Mouse (Mus musculus): ENCODE results near the gene Itga11. TPM values are rescaled to one million over a fixed set of nuclear protein-coding genes. Genes with fewer than 3 reads are reported as not detected.
A peak's percentile ranks its signal among the peaks of the same experiment; 100 is the strongest.
"Not testable (repeated sequence)": the region's sequence is repeated elsewhere in the genome, so short reads cannot be mapped to it uniquely, and the experiment has no call there.

The Itga11 gene
- polyA plus RNA-seq, 1 experiment from 2014 or later, result 0.36 TPM

DNA sequence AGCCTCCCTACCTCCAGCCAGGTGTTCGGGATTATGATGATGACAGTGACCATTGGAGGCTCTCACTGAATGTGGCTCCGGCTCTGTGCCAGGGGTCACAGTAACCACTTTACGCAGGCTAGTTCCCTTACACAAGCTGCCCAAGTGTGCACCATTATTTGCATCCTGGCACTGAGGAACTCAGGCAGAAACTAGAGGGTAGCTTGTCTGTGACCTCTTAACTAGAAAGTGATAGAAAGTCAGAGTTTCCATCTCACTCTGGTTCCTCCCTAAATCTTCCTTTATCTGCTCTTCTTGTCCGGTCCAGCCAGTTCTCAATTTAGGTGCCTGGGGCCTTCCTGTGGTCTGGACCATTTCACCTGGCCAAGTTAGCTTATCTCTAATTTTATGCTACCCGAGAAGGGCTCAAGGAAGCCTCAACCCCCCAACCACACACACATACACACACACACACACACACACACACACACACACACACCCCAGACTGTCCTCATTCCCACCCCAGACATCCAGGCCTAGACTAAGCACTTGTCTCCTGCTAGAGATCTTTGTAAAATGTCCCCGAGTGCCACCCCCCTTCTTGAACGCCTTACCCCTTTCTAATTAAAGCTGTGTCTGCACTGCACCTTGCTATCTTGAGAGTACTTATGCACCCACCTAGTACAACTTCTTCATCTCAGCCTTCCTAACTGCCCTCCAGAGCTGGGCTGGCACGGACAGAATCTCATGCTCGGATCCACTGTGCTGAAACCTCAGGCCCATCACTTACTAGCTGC is 138.9 kb downstream of the Itga11 start:
- no peak for DNase-seq (ENCODE audit: low spot score)
- WGBS, result 56% methylated on average over 9 of the region's 9 CpGs
- no peaks in the 10 kb centered on the region for H3K36me3 ChIP-seq
- H3K9me3 ChIP-seq, result no peaks in the 10 kb centered on the region
- H3K27me3 ChIP-seq (ENCODE audit: insufficient read depth, poor library complexity, severe bottlenecking), result no peaks in the 10 kb centered on the region
- no peak overlapping the region for H3K27ac ChIP-seq
- peaks cover 45% of the 10 kb centered on the region for H3K4me1 ChIP-seq
- H3K4me3 ChIP-seq, result no peak overlapping the region

DNA sequence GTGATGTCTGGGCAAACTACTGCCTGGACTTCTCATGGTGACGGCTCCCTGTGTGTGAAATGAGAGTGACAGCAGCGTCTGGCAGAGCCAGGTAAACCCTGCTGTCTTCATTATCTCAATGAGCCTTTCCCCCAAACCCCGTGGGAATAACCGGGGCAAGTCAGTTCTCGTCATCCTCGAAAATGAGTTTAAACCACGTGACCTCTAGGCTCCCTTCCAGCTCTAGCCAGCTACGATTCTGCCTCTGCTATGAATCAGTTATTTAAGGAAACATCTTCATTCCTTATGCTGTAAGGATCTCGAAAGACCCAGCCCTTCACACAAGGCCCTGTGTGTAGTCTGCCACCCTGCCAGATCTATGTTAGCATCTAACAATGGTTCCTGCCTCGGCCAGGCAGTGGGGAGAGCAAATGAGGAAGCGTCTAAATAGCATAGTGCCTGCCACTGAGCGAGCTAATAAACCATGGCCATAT is 139.5 kb downstream of the Itga11 start:
- Histone ChIP-seq H3K27me3 (ENCODE audit: insufficient read depth, poor library complexity, severe bottlenecking) (no peaks in the 10 kb centered on the region), H3K4me3 (no peak overlapping the region), H3K36me3 (no peaks in the 10 kb centered on the region), H3K9me3 (no peaks in the 10 kb centered on the region), H3K27ac (no peak overlapping the region), H3K4me1 (peaks cover 43% of the 10 kb centered on the region)
- 56% methylated on average over 12 of the region's 12 CpGs for WGBS
- DNase-seq (ENCODE audit: low spot score), result no peak

DNA sequence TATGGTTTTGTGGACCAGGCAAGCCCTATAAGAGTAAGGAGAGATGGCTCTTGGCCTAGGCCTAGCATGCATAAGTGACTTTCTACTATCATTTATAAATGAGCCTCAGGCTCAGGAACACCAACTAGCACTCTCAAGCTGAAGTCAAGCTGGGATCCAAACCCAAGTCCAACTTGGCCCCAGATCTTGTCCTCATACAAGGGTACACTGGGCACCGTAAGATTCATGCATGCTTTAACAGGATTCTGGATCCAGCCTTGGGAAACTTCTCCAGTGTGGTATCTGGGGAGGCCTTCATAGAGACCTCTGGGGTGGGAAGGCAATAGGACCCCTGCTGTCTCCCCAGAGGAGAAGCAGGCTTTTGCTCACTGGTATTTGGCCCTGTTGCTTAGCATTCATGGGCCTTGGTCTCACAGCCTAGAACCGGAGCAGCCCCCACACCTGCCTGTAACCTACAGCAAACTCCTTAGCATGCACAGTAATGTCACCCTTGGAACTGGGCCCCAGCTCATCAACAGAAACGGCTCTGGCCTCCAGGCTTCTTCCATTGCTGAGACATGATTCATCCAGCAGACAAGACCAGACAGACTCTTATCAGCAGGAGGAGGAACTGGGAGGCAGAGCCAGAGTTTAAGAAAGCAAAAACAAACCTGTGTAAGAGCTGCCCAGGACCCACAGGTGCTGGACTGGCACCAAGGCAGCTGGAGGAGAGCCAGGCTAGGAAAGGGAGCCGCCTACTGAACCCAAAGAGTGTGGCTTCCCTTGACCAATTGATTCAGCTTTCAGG is 140.4 kb downstream of the Itga11 start:
- Histone ChIP-seq H3K9me3 (no peaks in the 10 kb centered on the region), H3K27me3 (ENCODE audit: insufficient read depth, poor library complexity, severe bottlenecking) (no peaks in the 10 kb centered on the region), H3K27ac (peak overlapping the region; percentile 4), H3K36me3 (no peaks in the 10 kb centered on the region), H3K4me3 (no peak overlapping the region), H3K4me1 (peaks cover 37% of the 10 kb centered on the region)
- 63% methylated on average over 4 of the region's 4 CpGs for WGBS
- DNase-seq (ENCODE audit: low spot score), result no peak

DNA sequence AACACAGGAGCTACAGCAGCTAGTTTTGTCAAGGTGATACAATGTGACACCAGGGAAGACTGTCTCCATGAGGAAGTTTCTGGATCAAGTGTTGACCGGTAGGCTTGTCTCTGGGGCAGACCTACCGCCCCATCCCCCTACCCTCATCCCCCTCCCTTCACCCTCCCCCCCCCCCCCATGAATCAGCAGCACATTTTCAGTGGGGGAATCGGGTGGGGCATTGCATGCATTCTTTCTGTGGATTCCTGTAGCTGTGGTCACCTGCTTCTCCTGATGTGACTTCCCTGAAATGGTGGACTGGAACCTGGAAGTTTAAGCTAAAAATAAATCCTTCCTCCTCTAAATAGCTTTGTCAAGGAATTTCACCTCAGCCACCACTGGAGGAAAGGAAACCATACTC is 141.9 kb downstream of the Itga11 start:
- DNase-seq (ENCODE audit: low spot score), result no peak
- H3K9me3 ChIP-seq, result no peaks in the 10 kb centered on the region
- no peaks in the 10 kb centered on the region for H3K27me3 ChIP-seq (ENCODE audit: insufficient read depth, poor library complexity, severe bottlenecking)
- H3K4me1 ChIP-seq, result peaks cover 36% of the 10 kb centered on the region
- no peak overlapping the region for H3K27ac ChIP-seq
- 67% methylated on average over 3 of the region's 3 CpGs for WGBS
- no peak overlapping the region for H3K4me3 ChIP-seq
- H3K36me3 ChIP-seq, result no peaks in the 10 kb centered on the region

DNA sequence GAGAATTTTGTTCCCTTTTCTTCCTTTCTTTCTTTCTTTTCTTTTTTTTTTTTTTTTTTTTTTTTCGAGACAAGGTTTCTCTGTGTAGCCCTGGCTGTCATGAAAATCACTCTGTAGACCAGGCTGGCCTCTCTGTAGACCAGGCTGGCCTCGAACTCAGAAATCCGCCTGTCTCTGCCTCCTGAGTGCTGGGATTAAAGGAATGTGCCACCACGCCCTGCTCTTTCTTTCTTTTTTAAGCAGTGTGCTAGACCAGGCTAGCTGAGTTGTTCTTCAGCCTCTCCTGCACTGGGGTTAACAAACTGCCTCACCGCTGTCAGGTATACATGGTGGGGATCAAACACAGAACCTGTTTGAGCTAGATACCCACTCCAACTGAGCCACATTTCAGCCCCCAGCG is 142.3 kb downstream of the Itga11 start:
- H3K4me1 ChIP-seq, result peaks cover 34% of the 10 kb centered on the region
- not testable (repeated sequence) for H3K36me3 ChIP-seq; DNase-seq (ENCODE audit: low spot score); H3K9me3 ChIP-seq; H3K27ac ChIP-seq; H3K27me3 ChIP-seq (ENCODE audit: insufficient read depth, poor library complexity, severe bottlenecking); H3K4me3 ChIP-seq
- WGBS, result 84% methylated on average over 6 of the region's 6 CpGs

DNA sequence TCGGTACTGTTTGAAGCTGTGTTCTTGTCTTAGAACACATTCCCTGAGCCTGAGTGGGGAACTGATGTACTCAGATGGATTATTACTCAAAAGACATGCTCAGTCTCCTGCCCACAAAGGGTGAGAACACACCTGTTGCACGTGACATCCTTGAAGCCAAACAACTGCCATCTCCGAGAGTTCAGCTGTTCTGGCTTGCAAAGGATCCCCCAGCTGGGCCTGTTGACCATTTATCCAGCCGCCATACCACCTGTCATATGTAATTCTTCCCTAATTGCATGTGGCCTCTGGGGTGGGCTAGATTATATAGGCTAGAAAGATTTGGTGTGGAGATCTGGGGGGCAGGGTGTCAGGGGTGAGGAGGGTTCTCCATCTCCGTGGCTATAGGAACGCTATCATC is 143.2 kb downstream of the Itga11 start:
- Histone ChIP-seq H3K27me3 (ENCODE audit: insufficient read depth, poor library complexity, severe bottlenecking) (no peaks in the 10 kb centered on the region), H3K4me1 (peaks cover 37% of the 10 kb centered on the region), H3K4me3 (no peak overlapping the region), H3K27ac (no peak overlapping the region), H3K36me3 (no peaks in the 10 kb centered on the region), H3K9me3 (no peaks in the 10 kb centered on the region)
- 86% methylated on average over 6 of the region's 6 CpGs for WGBS
- DNase-seq (ENCODE audit: low spot score), result no peak

DNA sequence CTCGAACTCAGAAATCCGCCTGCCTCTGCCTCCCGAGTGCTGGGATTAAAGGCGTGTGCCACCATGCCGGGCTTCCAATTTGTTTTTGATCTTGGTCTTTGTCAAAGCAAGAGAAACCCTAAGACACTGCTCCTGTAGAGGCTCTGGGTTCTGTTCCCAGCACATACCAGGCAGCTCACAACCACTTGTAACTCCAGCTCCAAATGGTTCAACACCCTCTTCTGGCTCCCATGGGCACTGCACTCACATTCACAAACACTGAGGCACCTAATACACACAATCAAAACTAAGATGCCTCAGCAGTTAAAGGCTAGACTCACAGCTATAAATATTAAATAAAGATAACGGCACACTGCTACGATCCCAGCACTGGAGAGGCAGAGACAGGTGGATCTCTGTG is 144.2 kb downstream of the Itga11 start:
- Histone ChIP-seq H3K27ac (no peak overlapping the region), H3K36me3 (no peaks in the 10 kb centered on the region), H3K4me3 (no peak overlapping the region), H3K27me3 (ENCODE audit: insufficient read depth, poor library complexity, severe bottlenecking) (no peaks in the 10 kb centered on the region), H3K4me1 (peaks cover 39% of the 10 kb centered on the region), H3K9me3 (no peaks in the 10 kb centered on the region)
- 91% methylated on average over 7 of the region's 7 CpGs for WGBS
- no peak for DNase-seq (ENCODE audit: low spot score)

DNA sequence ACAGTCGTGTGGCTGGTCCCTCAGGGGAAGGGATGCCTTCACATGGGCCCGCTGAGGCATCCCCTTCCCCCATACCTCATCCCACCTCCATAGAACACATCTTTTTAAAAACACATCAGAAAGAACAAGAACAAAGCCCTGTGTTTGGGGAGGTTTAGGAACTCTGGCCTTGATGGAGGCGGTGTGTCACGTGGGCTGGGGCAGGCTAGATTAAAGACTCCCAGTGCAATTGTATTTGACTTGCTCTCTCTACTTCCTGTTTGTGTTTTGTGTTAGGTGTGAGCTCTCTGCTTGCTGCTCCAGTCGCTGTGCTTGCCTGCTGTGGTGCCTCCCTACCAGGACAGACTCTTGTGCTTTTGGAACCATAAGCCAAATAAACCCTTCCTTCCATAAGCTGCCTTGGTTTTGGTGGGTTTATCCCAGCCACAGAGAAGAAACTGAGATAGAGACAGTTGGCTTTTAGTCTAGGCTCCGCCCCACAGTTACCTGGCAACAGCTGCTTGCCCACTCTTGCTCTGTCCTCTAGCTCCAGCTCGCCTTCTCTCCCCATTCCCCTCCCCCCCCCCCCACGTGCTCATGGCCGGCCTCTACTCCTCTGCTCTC is 148.3 kb downstream of the Itga11 start:
- Histone ChIP-seq H3K9me3 (no peaks in the 10 kb centered on the region), H3K27ac (peak overlapping the region; percentile 83), H3K36me3 (no peaks in the 10 kb centered on the region), H3K4me1 (peaks cover 41% of the 10 kb centered on the region), H3K4me3 (peak overlapping the region; percentile 29), H3K27me3 (ENCODE audit: insufficient read depth, poor library complexity, severe bottlenecking) (no peaks in the 10 kb centered on the region)
- peak; percentile 84 for DNase-seq (ENCODE audit: low spot score)
- WGBS, result 6% methylated on average over 9 of the region's 9 CpGs

DNA sequence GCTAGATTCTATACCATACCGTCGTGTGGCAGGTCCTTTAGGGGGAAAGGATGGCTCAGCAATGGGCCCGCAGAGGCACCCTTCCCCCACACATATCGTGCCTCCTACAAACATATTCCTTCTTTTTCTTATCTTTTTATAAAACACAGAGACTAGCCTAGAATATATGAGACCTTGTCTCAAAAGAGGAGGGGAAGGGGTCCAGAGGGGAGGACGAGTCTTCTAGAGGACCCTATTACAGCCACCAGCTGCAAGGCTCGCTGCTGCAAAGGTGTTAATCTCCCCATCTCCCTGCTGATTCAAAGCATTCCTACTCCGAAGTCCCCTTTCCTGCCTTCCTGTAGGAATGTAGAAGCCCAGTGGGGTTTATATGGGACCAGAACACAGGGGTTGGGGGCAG is 148.8 kb downstream of the Itga11 start:
- no peak for DNase-seq (ENCODE audit: low spot score)
- H3K9me3 ChIP-seq, result no peaks in the 10 kb centered on the region
- peaks cover 41% of the 10 kb centered on the region for H3K4me1 ChIP-seq
- H3K27me3 ChIP-seq (ENCODE audit: insufficient read depth, poor library complexity, severe bottlenecking), result no peaks in the 10 kb centered on the region
- peak overlapping the region; percentile 83 for H3K27ac ChIP-seq
- peak overlapping the region; percentile 29 for H3K4me3 ChIP-seq
- H3K36me3 ChIP-seq, result no peaks in the 10 kb centered on the region
- WGBS, result 6% methylated on average over 7 of the region's 7 CpGs

DNA sequence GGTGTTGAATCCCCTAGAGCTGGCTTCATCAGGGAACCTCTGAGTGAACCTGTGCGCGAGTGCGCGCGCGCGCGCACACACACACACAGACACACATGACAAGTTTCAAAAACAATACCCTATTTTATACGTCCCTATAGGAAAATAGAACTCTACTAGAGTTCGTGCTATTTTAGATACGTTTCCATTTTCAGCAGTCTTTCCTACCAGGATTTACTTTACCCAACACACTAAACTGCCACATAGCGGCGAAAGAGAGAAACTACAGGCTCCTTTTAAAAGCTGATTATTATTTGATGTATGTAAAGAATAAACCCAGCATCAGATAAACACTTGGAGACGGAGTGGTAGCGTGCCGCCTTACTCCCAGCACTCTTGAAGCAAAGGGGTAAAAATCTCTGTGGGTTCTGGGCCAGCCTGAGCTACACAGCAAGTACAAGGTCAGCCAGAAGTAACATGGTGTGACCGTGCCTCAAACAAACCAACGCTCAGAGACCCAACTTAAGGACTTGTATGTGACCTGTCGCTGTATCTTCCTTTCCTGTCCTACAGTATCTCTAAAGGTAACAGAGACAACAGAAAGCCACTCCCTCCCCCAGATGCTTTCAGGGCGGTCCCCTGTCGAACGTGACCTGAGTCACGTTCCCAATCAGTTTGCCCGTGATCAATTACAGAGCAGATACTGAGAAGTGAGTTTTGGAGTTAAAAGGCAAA is 150.5 kb downstream of the Itga11 start:
- Histone ChIP-seq H3K4me1 (peaks cover 41% of the 10 kb centered on the region), H3K36me3 (no peaks in the 10 kb centered on the region), H3K27me3 (ENCODE audit: insufficient read depth, poor library complexity, severe bottlenecking) (no peaks in the 10 kb centered on the region), H3K27ac (peak overlapping the region; percentile 79), H3K4me3 (peak overlapping the region; percentile 49), H3K9me3 (no peaks in the 10 kb centered on the region)
- WGBS, result 8% methylated on average over 24 of the region's 24 CpGs
- no peak for DNase-seq (ENCODE audit: low spot score)

DNA sequence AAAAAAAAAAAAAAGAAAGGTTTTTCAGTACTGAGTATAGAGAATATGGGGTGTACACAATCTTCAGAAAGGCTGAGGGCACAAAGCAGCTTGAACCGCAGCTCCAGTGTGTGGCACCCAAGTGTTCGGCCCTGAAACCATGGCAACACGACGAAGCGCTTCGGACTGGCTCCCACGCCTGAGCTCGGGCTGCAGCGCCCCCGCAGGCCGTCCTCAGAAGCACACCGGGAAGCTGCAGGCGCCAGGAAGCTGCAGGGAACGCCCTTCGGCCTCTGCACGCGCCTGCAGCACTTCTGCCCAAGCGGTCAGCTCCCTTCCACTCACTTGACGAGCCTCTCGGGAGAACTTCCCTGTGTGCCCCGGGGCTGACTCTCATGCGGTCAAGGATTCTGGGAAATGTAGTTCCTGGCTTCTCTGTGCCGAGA is 151.0 kb downstream of the Itga11 start:
- DNase-seq (ENCODE audit: low spot score), result peak; percentile 99
- H3K27me3 ChIP-seq (ENCODE audit: insufficient read depth, poor library complexity, severe bottlenecking), result no peaks in the 10 kb centered on the region
- H3K9me3 ChIP-seq, result no peaks in the 10 kb centered on the region
- H3K36me3 ChIP-seq, result no peaks in the 10 kb centered on the region
- peak overlapping the region; percentile 79; the same call in 1 of the 2 replicates for H3K27ac ChIP-seq
- H3K4me3 ChIP-seq, result peak overlapping the region; percentile 49
- under 1% methylated on average over 23 of the region's 23 CpGs for WGBS
- H3K4me1 ChIP-seq, result peaks cover 41% of the 10 kb centered on the region

DNA sequence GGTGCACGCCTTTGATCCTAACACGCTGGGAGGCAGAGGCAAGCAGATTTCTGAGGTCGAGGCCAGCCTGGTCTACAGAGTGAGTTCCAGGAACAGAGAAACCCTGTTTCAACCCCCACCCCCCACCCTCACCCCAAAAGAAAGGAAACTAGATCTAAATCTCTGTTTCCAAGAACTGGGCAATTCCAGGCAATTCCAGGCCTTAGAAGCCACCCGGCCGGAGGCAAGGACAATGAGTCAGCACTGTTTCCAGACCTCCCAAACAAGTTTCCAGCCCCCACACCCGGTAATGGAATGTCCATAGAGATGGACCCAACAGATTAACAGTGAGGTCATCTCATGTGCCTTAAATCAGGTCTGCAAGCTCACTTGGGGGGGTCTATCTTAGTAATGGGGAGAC is 152.3 kb downstream of the Itga11 start:
- no peak for DNase-seq (ENCODE audit: low spot score)
- H3K4me3 ChIP-seq, result no peak overlapping the region
- no peaks in the 10 kb centered on the region for H3K27me3 ChIP-seq (ENCODE audit: insufficient read depth, poor library complexity, severe bottlenecking)
- H3K9me3 ChIP-seq, result no peaks in the 10 kb centered on the region
- H3K4me1 ChIP-seq, result peaks cover 41% of the 10 kb centered on the region
- WGBS, result 66% methylated on average over 6 of the region's 6 CpGs
- H3K36me3 ChIP-seq, result no peaks in the 10 kb centered on the region
- H3K27ac ChIP-seq, result no peak overlapping the region

All from heart, embryonic 10.5 days (tissue).